Mouse (Mus musculus): Measurements from ENCODE around the gene Ppp1r21. TPM values are rescaled to one million over a fixed set of nuclear protein-coding genes. Genes with fewer than 3 reads are reported as not detected.

Ppp1r21 gene
- total and polyA plus RNA-seq, 3 experiments, result 21.5 to 30.4 (median 27.7) TPM

GRCm38 (mm10) chr17:88583411-88583810, 53.5 kb downstream of the Ppp1r21 start:
- H3K4me3 ChIP-seq (replicated peaks in 1 of 3; ENCODE audit: low read depth in 2 of 3, low read length in 2 of 3, poor library complexity in 1 of 3), result no peak overlapping the region
- H3K9me3 ChIP-seq (replicated peaks; ENCODE audit: low read length), result peaks cover 2% of the 10 kb centered on the region
- H3K27me3 ChIP-seq (replicated peaks), result no peaks in the 10 kb centered on the region
- DNase-seq (ENCODE audit: extremely low read depth), result no peak
- no peak for TF ChIP-seq ZNF384 (IDR thresholded peaks at IDR 0.05; ENCODE audit: low read depth, low read length)
- no peak overlapping the region for H3K9ac ChIP-seq (ENCODE audit: insufficient read depth, low read depth)
- in situ Hi-C loops (cut with MboI; ENCODE audit: low pct_ligation_motif_present, low pct_unique_long_range_greater_than_20kb, low sequenced_read_pairs) (no loop called here), dilution Hi-C loops (cut with MboI; ENCODE audit: extremely low pct_ligation_motif_present, extremely low pct_unique_long_range_greater_than_20kb, low sequenced_read_pairs) (no loop called here)
- peaks cover 21 to 49% of the 10 kb centered on the region in 2 experiments for H3K4me1 ChIP-seq (ENCODE audit: control insufficient read depth in 1 of 2, insufficient read depth in 2 of 2)
- H3K79me2 ChIP-seq (replicated peaks; ENCODE audit: control insufficient read depth, extremely low read depth, insufficient read depth, poor library complexity, severe bottlenecking), result no peaks in the 10 kb centered on the region
- peaks cover 64 to 70% of the 10 kb centered on the region in 2 experiments for H3K36me3 ChIP-seq (replicated peaks in 1 of 2; ENCODE audit: control insufficient read depth in 1 of 2, insufficient read depth in 1 of 2, low read length in 1 of 2)
- no peak overlapping the region for H3K4me2 ChIP-seq (ENCODE audit: insufficient read depth, low read depth, poor library complexity, severe bottlenecking)
- no peak overlapping the region for H3K27ac ChIP-seq (ENCODE audit: insufficient read depth, low read depth)

- TF ChIP-seq ZC3H11A (IDR thresholded peaks at IDR 0.05; ENCODE audit: low read depth, low read length) (no peak), ETS1 (conservative IDR thresholded peaks at IDR 0.05; ENCODE audit: low read depth, low read length) (no peak), MAZ (IDR thresholded peaks at IDR 0.05; ENCODE audit: low read depth, low read length) (no peak), EP300 (IDR thresholded peaks at IDR 0.05; ENCODE audit: low read length) (no peak), ZKSCAN1 (IDR thresholded peaks at IDR 0.05; ENCODE audit: borderline replicate concordance, low read depth, low read length) (no peak), CHD1 (IDR thresholded peaks at IDR 0.05; ENCODE audit: low read depth, low read length) (no peak), NRF1 (IDR thresholded peaks at IDR 0.05; ENCODE audit: low read depth, low read length) (no peak), MAFK (IDR thresholded peaks at IDR 0.05; ENCODE audit: insufficient replicate concordance, low read length) (no peak), MAX (IDR thresholded peaks at IDR 0.05; ENCODE audit: low read length) (no peak), PAX5 (IDR thresholded peaks at IDR 0.05; ENCODE audit: low read length) (no peak), SMC3 (IDR thresholded peaks at IDR 0.05; ENCODE audit: low read depth, low read length) (no peak)
- in situ Hi-C loops (cut with MboI; ENCODE audit: low pct_ligation_motif_present, low pct_unique_long_range_greater_than_20kb, low sequenced_read_pairs), result no loop called here
- H3K9me3 ChIP-seq (replicated peaks; ENCODE audit: low read length), result peaks cover 2% of the 10 kb centered on the region
- H3K4me2 ChIP-seq (ENCODE audit: insufficient read depth, low read depth, poor library complexity, severe bottlenecking), result no peak overlapping the region
- H3K4me1 ChIP-seq (ENCODE audit: control insufficient read depth in 1 of 2, insufficient read depth in 2 of 2), result peaks cover 2 to 10% of the 10 kb centered on the region in 2 experiments
- no peaks in the 10 kb centered on the region for H3K27me3 ChIP-seq (replicated peaks)
- H3K4me3 ChIP-seq (replicated peaks in 1 of 3; ENCODE audit: low read depth in 2 of 3, low read length in 2 of 3, poor library complexity in 1 of 3), result no peak overlapping the region
- no peak for DNase-seq (ENCODE audit: extremely low read depth)
- dilution Hi-C loops (cut with MboI; ENCODE audit: extremely low pct_ligation_motif_present, extremely low pct_unique_long_range_greater_than_20kb, low sequenced_read_pairs), result no loop called here
- no peak overlapping the region for H3K9ac ChIP-seq (ENCODE audit: insufficient read depth, low read depth)
- H3K36me3 ChIP-seq (replicated peaks in 1 of 2; ENCODE audit: control insufficient read depth in 1 of 2, insufficient read depth in 1 of 2, low read length in 1 of 2), result peaks cover 63 to 78% of the 10 kb centered on the region in 2 experiments
- no peak overlapping the region for H3K27ac ChIP-seq (ENCODE audit: insufficient read depth, low read depth)
- H3K79me2 ChIP-seq (replicated peaks; ENCODE audit: control insufficient read depth, extremely low read depth, insufficient read depth, poor library complexity, severe bottlenecking), result no peaks in the 10 kb centered on the region
These were observed 57.5 kb downstream of the Ppp1r21 start for GRCm38 (mm10) chr17:88587371-88587770.

- no peak for TF ChIP-seq SMC3 (IDR thresholded peaks at IDR 0.05; ENCODE audit: low read depth, low read length)
- no peak for TF ChIP-seq PAX5 (IDR thresholded peaks at IDR 0.05; ENCODE audit: low read length)
- no peak for TF ChIP-seq ELF1 (IDR thresholded peaks at IDR 0.05; ENCODE audit: low read depth, low read length)
- no peak for TF ChIP-seq CHD2 (IDR thresholded peaks at IDR 0.05; ENCODE audit: low read length)
- TF ChIP-seq ZNF384 (IDR thresholded peaks at IDR 0.05; ENCODE audit: low read depth, low read length), result no peak
- TF ChIP-seq TBP (conservative IDR thresholded peaks at IDR 0.05; ENCODE audit: low read depth, low read length), result no peak
- TF ChIP-seq SIN3A (IDR thresholded peaks at IDR 0.05; ENCODE audit: low read length), result no peak
- TF ChIP-seq ZMIZ1 (IDR thresholded peaks at IDR 0.05; ENCODE audit: low read depth, low read length), result no peak
- no peak for TF ChIP-seq GABPA (IDR thresholded peaks at IDR 0.05; ENCODE audit: insufficient replicate concordance, low read depth, low read length)
- TF ChIP-seq MYC (IDR thresholded peaks at IDR 0.05; ENCODE audit: low read depth, low read length), result no peak
- TF ChIP-seq JUN (IDR thresholded peaks at IDR 0.05; ENCODE audit: insufficient read depth, low read depth, low read length), result no peak
- no peak for TF ChIP-seq KAT2A (IDR thresholded peaks at IDR 0.05; ENCODE audit: insufficient replicate concordance, low read length)
- TF ChIP-seq POLR2AphosphoS2 (IDR thresholded peaks at IDR 0.05; ENCODE audit: low read depth, low read length), result no peak
- Histone ChIP-seq H3K27me3 (replicated peaks) (no peaks in the 10 kb centered on the region), H3K9ac (ENCODE audit: insufficient read depth, low read depth) (no peak overlapping the region), H3K79me2 (replicated peaks; ENCODE audit: control insufficient read depth, extremely low read depth, insufficient read depth, poor library complexity, severe bottlenecking) (no peaks in the 10 kb centered on the region), H3K4me2 (ENCODE audit: insufficient read depth, low read depth, poor library complexity, severe bottlenecking) (no peak overlapping the region), H3K9me3 (replicated peaks; ENCODE audit: low read length) (peaks cover 2% of the 10 kb centered on the region), H3K36me3 (replicated peaks in 1 of 2; ENCODE audit: control insufficient read depth in 1 of 2, insufficient read depth in 1 of 2, low read length in 1 of 2) (peaks cover 58 to 72% of the 10 kb centered on the region in 2 experiments), H3K27ac (ENCODE audit: insufficient read depth, low read depth) (no peak overlapping the region), H3K4me3 (replicated peaks in 1 of 3; ENCODE audit: low read depth in 2 of 3, low read length in 2 of 3, poor library complexity in 1 of 3) (no peak overlapping the region), H3K4me1 (ENCODE audit: control insufficient read depth in 1 of 2, insufficient read depth in 2 of 2) (peaks cover 0 to 1% of the 10 kb centered on the region in 2 experiments; a peak in 1 of 4 replicates)
- in situ Hi-C loops (cut with MboI; ENCODE audit: low pct_ligation_motif_present, low pct_unique_long_range_greater_than_20kb, low sequenced_read_pairs), result no loop called here
- DNase-seq (ENCODE audit: extremely low read depth), result no peak
- dilution Hi-C loops (cut with MboI; ENCODE audit: extremely low pct_ligation_motif_present, extremely low pct_unique_long_range_greater_than_20kb, low sequenced_read_pairs), result no loop called here
These were observed 58.3 kb downstream of the Ppp1r21 start for GRCm38 (mm10) chr17:88588228-88588627.

All from CH12.LX (cell line).